Mouse (Mus musculus) spleen, postnatal 4 days (tissue): ENCODE measurements at regions not wholly inside any gene's neighbourhood (a gene's known extent, or its start where the extent isn't known, plus 50 kb on each side); places are given as distances from the start of the nearest gene placed in this dataset.

Experiments
- DNase-seq, 2 experiments: peaks; one replicate each; pipeline ENCODE4 v3.0.0; 2022; ENCODE audit warnings: low spot score in 2 of 2

GRCm38 (mm10) chr5:75466941-75467340 is 107.8 kb upstream of the Kit start:
- DNase-seq = no peak

- DNase-seq = no peak
These were observed 106.8 kb upstream of the Kit start for GRCm38 (mm10) chr5:75467916-75468315.

DNA sequence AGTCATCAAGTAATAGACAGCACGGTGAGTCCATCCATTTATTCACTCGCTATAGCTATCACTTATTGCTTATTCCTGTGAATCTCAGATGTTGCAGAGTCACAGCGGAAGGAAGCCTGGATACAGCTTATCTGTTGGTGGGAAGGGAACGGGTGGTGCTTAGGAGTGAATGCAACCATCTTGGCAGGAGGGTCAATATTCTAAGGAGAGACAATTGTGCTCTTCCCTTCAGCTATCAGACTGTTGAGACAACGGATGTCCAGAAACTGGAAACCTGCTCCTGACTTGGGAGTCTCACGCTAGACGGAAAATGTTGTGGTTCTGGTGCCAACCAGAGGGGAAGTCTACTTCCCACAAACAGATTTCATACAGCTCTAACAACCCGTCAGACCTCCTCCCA is 103.7 kb upstream of the Kit start:
- DNase-seq = no peak

DNA sequence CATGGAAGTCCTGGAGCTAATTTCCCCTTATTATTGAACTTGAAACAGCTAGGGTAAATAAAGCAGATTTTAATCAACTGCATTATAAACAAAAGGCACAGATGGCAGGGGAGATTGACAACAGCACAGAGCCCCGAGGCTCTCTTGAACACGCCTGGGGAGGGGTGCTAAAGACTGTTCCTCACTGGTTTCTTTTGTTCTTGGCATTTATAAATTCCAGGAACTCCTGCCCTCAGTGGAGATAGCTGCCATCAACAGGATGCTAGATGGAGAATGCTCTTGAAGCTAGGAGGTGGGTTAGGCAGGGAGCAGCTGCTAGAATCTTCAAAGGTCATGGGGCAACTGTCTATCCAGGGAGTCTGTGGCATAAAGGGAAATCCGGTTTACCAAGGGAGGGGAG is 102.2 kb upstream of the Kit start:
- no peak for DNase-seq

DNA sequence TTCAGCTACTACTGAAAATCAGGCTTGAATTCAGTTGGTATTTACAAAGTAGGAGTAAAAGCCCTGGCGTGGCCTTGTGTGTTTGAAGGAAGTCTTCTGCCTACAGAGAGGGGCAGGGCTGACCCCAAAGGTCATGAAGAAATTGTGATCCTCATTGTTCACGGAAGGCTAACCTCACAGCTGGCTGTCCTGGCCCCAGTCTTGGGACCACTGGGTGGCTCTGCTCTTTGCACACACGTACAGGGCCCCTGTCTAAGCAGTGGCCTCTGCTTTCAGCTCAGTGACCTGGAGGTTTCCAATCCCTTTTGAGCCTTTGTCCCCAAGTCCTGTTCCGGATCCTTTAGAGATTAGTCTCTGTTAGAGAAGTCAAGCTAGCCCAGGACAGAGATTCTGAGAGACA is 99.3 kb upstream of the Kit start:
- DNase-seq = no peak

- DNase-seq = no peak
These were observed 96.2 kb upstream of the Kit start for GRCm38 (mm10) chr5:75478499-75478898.

GRCm38 (mm10) chr5:75479149-75479548 is 95.6 kb upstream of the Kit start:
- DNase-seq = no peak

DNA sequence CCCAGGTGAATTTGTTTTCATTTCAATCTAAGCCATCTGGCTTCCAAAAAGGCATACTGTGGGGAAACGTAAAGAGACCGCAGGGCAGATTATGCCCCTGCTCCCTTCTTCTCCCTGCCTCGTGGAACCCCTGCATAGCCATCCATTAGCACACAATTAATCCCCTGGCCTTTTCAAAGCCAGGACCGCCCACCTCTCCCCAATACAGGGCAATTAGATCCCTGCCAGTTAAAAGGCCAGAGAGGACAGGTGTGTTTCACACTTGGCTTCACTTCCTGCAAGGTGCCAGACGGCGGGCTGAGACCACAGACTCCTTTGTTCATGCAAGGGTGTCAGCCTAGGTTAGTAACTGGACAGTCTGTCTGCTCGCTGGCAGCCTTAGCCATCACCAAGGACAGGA is 93.1 kb upstream of the Kit start:
- no peak for DNase-seq

GRCm38 (mm10) chr5:75484330-75484729 is 90.4 kb upstream of the Kit start:
- DNase-seq = no peak

DNA sequence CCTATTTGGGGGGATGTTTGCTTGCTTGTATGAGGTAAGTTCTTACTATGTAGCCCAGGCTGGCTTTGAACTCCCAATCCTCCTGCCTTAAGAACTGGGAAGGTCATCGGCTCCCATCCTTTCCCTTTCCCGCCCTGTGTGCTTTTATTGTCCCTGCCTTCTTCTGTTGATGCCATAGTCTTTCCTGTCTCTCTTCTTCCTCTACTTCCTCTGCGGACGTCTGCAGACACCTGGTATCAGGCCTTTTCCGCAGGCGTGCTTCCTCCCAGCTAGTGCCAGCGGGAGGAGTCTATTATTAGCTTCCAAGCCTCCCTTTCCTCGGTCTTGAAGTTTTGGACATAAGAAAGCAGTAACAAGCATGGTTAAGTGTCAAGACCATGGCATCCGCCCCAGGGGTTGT is 83.9 kb upstream of the Kit start:
- no peak for DNase-seq

DNA sequence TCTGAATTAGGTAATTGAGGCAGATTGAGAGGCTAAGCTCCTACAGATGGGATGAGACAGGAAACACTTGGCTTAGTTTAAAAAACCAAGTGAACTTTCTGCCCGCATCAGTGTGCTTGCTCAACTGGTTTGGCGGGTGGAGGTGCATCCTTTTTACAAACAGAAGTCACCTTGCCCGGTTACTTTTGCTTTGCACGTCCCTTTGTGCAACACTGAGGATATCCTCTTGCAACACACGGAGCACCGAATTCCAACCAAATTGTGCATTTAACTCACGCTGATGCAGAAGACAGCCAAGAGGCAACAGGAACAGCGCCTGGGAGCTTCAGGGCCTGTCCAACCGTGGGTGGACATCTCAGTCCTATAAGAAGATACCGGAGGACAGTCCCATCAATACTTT is 80.6 kb upstream of the Kit start:
- DNase-seq = no peak

DNA sequence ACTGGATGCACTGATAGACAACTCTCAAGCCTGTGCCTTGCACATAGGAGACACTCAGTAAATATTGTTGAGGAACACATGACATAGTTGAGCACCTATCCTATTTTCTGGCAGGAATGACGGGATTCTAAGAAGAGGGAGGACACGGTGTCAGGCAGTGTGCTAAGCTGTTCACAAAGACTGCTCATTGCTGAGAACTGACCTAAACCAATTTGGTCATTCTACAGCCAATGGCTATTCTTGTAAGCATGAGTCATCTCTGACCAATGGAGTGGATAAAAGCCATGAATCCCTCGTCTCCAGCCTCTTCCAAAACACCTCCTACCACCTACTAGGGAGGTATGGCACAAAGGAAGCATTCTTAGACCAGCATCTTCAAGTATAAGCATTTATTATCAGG is 75.7 kb upstream of the Kit start:
- no peak for DNase-seq

GRCm38 (mm10) chr5:75499695-75500094 is 75.0 kb upstream of the Kit start:
- no peak for DNase-seq

- DNase-seq = no peak
These were observed 73.9 kb upstream of the Kit start for GRCm38 (mm10) chr5:75500654-75501416.

GRCm38 (mm10) chr5:75503673-75504072 is 71.0 kb upstream of the Kit start:
- DNase-seq = no peak

DNA sequence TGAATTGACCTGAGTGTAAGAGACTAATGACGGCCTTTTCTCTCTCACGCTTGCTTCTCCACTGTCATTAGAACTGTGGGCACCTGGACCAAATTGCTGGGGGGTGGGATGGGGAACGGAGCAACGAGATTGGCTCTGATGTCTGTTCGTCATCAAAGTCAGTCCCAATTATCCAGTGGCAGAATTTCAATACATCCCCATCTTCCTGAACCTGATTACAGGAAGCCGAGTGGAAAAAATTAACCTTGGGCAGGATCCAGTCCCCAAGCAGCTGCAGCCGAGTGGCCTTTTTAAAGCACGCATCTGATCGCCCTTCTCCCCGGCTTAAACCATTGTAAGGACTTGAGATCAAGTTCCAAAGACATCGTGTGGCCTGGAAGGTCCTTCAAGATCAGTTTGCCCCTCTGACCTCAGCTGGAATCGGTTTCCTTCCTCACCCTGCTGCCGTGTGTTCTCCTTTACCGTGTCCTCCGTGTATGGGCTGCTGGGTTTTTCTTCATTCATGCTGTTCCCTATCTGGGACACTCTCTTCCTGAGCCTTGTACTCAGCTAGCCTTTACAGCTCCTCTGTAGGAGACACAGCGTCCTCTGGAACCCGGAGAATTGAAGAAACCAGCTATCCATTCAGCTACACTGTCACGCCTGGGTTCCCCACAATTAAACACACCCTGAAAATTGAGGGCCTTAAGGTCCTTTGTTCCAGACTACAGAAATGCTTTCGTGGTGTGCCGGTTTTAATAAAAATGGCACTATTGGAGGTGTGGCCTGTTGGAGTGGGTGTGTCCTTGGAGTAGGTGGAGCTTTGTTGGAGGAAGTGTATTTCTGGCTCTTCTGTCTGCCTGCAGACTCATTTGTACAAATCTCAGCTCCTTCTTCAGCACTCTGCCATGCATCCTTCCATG is 61.9 kb upstream of the Kit start:
- no peak for DNase-seq

GRCm38 (mm10) chr5:75518213-75518612 is 56.5 kb upstream of the Kit start:
- DNase-seq = no peak

DNA sequence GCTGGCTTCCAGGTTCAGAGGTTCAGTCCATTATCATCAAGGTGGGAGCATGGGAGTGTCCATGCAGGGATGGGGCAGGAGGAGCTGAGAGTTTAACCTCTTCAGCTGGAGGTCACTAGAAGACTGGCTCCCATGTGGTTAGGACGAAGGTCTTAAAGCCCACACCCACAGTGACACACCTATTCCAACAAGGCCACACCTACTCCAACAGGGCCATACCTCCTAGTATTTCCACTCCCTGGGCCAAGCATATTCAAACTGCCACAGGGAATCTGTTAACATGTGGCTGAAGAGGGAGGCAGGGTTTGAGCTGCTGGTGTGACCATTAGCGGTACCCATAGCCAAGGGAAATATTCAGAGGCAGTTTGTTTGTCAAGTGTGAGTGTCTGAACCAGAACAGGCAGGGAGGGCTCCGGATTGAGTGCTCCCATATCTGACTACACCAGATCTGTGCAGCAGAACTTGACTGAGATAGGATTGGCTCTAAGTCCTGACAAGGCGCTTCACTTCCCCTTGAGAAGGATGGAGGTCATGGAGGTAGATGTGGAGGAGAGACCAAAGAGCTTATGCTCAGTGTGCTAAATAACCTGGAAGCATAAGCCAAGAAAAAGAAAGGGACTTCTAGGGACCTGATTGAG is 51.6 kb upstream of the Kit start:
- no peak for DNase-seq
